Mouse (Mus musculus): ENCODE results near the gene Rab11fip4.

- no peak for TF ChIP-seq CTCF (IDR thresholded peaks at IDR 0.05; ENCODE audit: low read depth)
- no peak for TF ChIP-seq EP300 (IDR thresholded peaks at IDR 0.05; ENCODE audit: low read depth)
Measured at GRCm38 (mm10) chr11:79666544-79666943, 75.5 kb downstream of the Rab11fip4 start.
